Comparison of ENCODE assay signal across 17 mouse cellular contexts in genomic region chr1:181525996-181526395, GRCm38 (mm10). TPM values are rescaled to one million over a fixed set of nuclear protein-coding genes. Genes with fewer than 3 reads are reported as not detected.
"Had no signal": no experiment of that assay in that cellular context is flagged by ENCODE, and none has a peak within 500 bp of the region (broad histone marks: within the 10 kb centered on the region; RNA-seq: fewer than 3 reads in every experiment).

No protein-coding gene starts in this region.

- H3K9ac ChIP-seq: intestine, embryonic 15.5 days; limb, embryonic 15.5 days; liver, embryonic 12.5 days; lung, embryonic 14.5 days; neural tube, embryonic 12.5 days had no signal

- H3K4me3 ChIP-seq: intestine, embryonic 15.5 days; left cerebral cortex, adult 2 months; limb, embryonic 15.5 days; liver, embryonic 12.5 days; midbrain, embryonic 10.5 days; neural tube, embryonic 12.5 days had no signal

- H3K36me3 ChIP-seq: intestine, embryonic 15.5 days; limb, embryonic 15.5 days; liver, embryonic 12.5 days; midbrain, embryonic 10.5 days; neural tube, embryonic 12.5 days had no signal

- DNase-seq: kidney, adult 18-20 months; lung, embryonic 14.5 days; lung, postnatal 10 days; lung, postnatal 4 days; midbrain, embryonic 14.5 days; right cerebral cortex, postnatal 25 days; thymus, adult 18-20 months; thymus, postnatal 25 days had no signal

- H3K4me1 ChIP-seq: intestine, embryonic 15.5 days; liver, embryonic 12.5 days had no signal

- ATAC-seq: intestine, embryonic 15.5 days; liver, embryonic 12.5 days had no signal

- H3K27me3 ChIP-seq: intestine, embryonic 15.5 days; limb, embryonic 15.5 days; liver, embryonic 12.5 days; neural tube, embryonic 12.5 days had no signal

- H3K9me3 ChIP-seq: intestine, embryonic 15.5 days; limb, embryonic 15.5 days; liver, embryonic 12.5 days; midbrain, embryonic 10.5 days; neural tube, embryonic 12.5 days had no signal

- H3K27ac ChIP-seq: intestine, embryonic 15.5 days; left cerebral cortex, adult 2 months; limb, embryonic 15.5 days; liver, embryonic 12.5 days; midbrain, embryonic 10.5 days; neural tube, embryonic 12.5 days had no signal

- H3K4me2 ChIP-seq: intestine, embryonic 15.5 days; limb, embryonic 15.5 days; liver, embryonic 12.5 days; lung, embryonic 14.5 days; neural tube, embryonic 12.5 days had no signal

RNA-seq across cellular contexts. Expression of gene Ccdc121, which starts 14.7 kb away (rescaled TPM):
- polyA plus RNA-seq: intestine, embryonic 15.5 days; liver, embryonic 12.5 days; liver, embryonic 16.5 days; neural tube, embryonic 12.5 days; stomach, embryonic 14.5 days; urinary bladder, adult 2 months had no signal
